Mouse (Mus musculus): ENCODE data around the gene Pigx. TPM values are rescaled to one million over a fixed set of nuclear protein-coding genes. Genes with fewer than 3 reads are reported as not detected.

Pigx gene
- total RNA-seq, 2 experiments from 2014 or later: 26.2 to 29.6 TPM

- DNase-seq: no peak
Observed at GRCm38 (mm10) chr16:32058817-32059216, 40.7 kb downstream of the Pigx start.

- no peak for DNase-seq
Observed at GRCm38 (mm10) chr16:32042367-32042766, 57.2 kb downstream of the Pigx start.

Other genes starting within 250 kb of the Pigx start
- gene Meltf, start 220.9 kb downstream of the Pigx start, total RNA-seq (2021): under 1 TPM in 1 of 2 experiments, not detected in 1; 0.07 TPM
- gene Pigz, start 165.9 kb downstream of the Pigx start, total RNA-seq (2021): 1 to 10 TPM; 1.0 to 1.2 TPM
- gene 0610012G03Rik, start 151.2 kb downstream of the Pigx start, total RNA-seq (2021): 10 to 100 TPM; 60.4 to 66.7 TPM
- 10 to 100 TPM; 25.5 to 29.0 TPM for gene Ncbp2, start 151.2 kb downstream of the Pigx start, total RNA-seq (2021)
- gene Senp5, start 96.5 kb downstream of the Pigx start, total RNA-seq (2021): 10 to 100 TPM; 22.4 to 23.2 TPM
- 10 to 100 TPM; 45.7 to 46.8 TPM for gene Pak2, start 20.4 kb downstream of the Pigx start, total RNA-seq (2021)
- 1 to 10 TPM; 9.8 to 9.9 TPM for gene Cep19, start 60 bp upstream of the Pigx start, total RNA-seq (2021)
- gene Nrros, start 65.9 kb upstream of the Pigx start, total RNA-seq (2021): 1 to 10 TPM; 6.0 to 6.7 TPM
- gene Bex6, start 80.1 kb upstream of the Pigx start, total RNA-seq (2021): not detected
- 10 to 100 TPM; 16.6 to 18.4 TPM for gene Fbxo45, start 147.4 kb upstream of the Pigx start, total RNA-seq (2021)
- gene Wdr53, start 147.5 kb upstream of the Pigx start, total RNA-seq (2021): 1 to 10 TPM; 8.0 to 8.5 TPM
- gene Smco1, start 171.7 kb upstream of the Pigx start, total RNA-seq (2021): 1 to 10 TPM; 2.1 to 2.9 TPM
- 10 to 100 TPM; 22.2 to 23.6 TPM for gene Rnf168, start 177.7 kb upstream of the Pigx start, total RNA-seq (2021)
- gene Ubxn7, start 232.5 kb upstream of the Pigx start, total RNA-seq (2021): 10 to 100 TPM; 34.7 to 35.6 TPM

Data from heart, postnatal 4 days (tissue).